Mouse (Mus musculus): ENCODE data around the gene Lgals3bp. TPM values are rescaled to one million over a fixed set of nuclear protein-coding genes. Genes with fewer than 3 reads are reported as not detected.

Lgals3bp gene
- 149 TPM for polyA plus RNA-seq (2017; shearing (Covaris generic))

DNA sequence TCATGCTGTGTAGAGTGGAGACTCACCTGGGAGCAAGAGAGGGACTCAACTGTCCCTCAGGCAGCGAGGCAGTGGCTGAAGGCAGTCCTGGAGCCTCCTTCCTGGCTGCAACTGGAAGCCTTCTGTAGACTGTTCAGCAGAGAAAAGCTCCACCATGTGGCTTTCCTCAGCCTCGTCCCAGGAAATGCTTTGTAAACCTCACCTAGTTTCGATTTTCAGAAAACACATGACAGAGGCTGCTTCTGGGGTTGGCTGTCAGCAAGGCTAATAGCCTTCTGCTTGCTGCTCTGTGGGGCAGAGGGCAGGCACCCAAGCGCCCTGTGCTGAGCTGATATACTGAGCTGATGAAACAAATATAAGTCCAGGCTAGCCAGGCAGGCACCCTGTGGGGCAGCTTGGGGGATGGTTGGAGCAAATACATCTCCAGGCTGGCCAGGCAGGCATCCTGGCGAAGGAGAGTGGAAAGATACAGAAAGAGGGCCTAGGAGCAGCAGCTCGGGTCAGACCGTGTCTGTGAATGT lies at the start of gene Lgals3bp:
Gene Lgals3bp, minus strand, starts transcription at position 333 of the 521 bp plus-strand sequence.

DNA sequence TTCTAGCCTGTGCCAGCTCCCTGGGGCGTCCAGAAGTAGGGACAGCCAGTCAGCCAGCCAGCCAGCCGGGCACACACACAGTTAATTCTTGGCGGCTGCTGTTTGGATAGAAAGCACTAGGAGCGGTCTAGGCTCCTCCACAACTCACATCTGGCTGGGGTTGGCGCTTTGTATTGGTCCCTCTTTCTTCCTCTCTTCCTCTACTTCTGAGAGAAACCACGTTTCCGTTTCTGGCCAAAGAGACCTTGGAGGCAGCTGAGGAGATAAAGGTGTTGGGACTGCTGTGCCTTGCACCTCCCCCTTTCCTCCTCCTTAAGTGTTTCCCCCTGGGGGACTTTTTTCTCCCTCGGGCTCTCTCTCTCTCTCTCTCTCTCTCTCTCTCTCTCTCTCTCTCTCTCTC lies 26.1 kb upstream of the Lgals3bp start, which contains the start of gene C1qtnf1:
Gene C1qtnf1, plus strand, starts transcription at position 218 of the 400 bp plus-strand sequence.

DNA sequence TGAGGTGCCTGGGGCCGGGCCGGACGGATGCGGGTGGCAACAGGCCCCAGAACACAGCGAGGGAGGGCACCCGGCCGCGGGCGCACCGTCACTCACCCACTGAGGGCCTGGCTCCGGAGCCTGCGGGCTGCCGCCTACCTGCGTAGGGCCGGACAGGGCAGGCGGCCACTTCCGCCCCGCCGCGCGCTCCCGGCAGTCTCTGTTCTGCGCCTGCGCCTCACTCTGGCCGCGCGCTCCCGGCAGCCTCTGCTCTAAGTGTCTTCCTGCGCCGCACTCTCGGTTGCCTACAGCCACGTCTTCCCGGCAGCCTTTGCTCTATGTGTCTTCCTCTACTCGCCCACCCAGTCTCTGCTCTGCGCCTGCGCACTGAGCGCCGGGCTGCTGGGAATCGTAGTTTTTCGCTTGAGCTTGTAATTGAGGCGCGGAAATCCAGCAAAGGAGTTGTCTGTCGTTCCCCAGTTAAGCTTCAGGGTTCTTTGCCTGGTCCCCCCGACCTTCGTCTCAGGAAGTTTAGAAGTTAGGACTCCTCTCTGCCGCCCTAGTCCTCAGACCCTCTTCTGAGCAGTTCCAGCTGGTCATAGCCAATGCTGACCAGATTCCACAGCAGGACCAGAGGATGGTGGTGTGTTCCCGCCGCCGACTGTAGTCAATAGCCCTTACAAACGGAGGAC lies 17.1 kb upstream of the Lgals3bp start, which contains the start of gene Cant1:
Gene Cant1, minus strand, starts transcription at position 253 of the 671 bp plus-strand sequence.

DNA sequence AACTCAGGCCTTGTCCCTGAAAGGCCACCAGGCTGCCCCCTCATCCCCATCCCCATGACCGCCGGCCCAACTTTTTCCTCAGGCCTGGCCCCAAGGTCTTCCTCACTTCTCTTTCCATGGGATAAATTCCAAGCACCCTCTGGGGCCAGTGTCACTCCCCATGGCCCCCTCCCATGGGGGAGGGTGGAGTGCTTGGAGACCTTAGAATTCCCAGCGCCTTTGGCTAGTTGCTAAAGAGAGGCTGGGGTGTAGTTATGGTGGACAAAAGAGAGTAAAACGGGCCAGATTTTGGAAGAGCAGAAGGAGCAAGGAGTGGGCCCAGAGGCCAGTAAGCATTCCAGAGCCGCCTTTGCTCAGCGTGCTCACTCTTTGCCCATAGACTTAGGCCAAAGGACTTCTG lies 46.3 kb downstream of the Lgals3bp start, which contains the start of gene Timp2:
Gene Timp2, minus strand, starts transcription at position 101 of the 400 bp plus-strand sequence.

Other genes starting within 250 kb of the Lgals3bp start
- gene Cyth1, start 153.5 kb downstream of the Lgals3bp start, polyA plus RNA-seq (2017; shearing (Covaris generic)) = 291 TPM
- 32.2 TPM for gene Usp36, start 111.8 kb downstream of the Lgals3bp start, polyA plus RNA-seq (2017; shearing (Covaris generic))
- not detected for gene Cep295nl, start 59.6 kb downstream of the Lgals3bp start, polyA plus RNA-seq (2017; shearing (Covaris generic))
- 3.0 TPM for gene Timp2, start 46.4 kb downstream of the Lgals3bp start, polyA plus RNA-seq (2017; shearing (Covaris generic))
- 54.1 TPM for gene Cant1, start 17.0 kb upstream of the Lgals3bp start, polyA plus RNA-seq (2017; shearing (Covaris generic))
- gene C1qtnf1, start 26.1 kb upstream of the Lgals3bp start, polyA plus RNA-seq (2017; shearing (Covaris generic)) = not detected
- 13.1 TPM for gene Engase, start 74.7 kb upstream of the Lgals3bp start, polyA plus RNA-seq (2017; shearing (Covaris generic))